Mouse (Mus musculus) urinary bladder, postnatal 4 days (tissue): Measurements from ENCODE around the gene Spcs1.

ENCODE experiments used
- DNase-seq, 2 experiments: peaks; one replicate each; pipeline ENCODE4 v3.0.0; 2021 to 2022; ENCODE audit warnings: low spot score in 2 of 2

Spcs1 gene

GRCm38 (mm10) chr14:30949986-30950385 lies 51.5 kb downstream of the Spcs1 start:
- no peak for DNase-seq
